Mouse (Mus musculus) frontal cortex, adult (tissue): ENCODE results near the gene Zbtb4.

ENCODE experiments used
- ATAC-seq: cut with Nextera tagmentation; 2 replicates; pipeline ENCODE4 v1.9.2; 2017; ENCODE audit warnings: mild to moderate bottlenecking, moderate library complexity, mixed read lengths; ENCODE audit not compliant: low TSS enrichment

Zbtb4 gene

DNA sequence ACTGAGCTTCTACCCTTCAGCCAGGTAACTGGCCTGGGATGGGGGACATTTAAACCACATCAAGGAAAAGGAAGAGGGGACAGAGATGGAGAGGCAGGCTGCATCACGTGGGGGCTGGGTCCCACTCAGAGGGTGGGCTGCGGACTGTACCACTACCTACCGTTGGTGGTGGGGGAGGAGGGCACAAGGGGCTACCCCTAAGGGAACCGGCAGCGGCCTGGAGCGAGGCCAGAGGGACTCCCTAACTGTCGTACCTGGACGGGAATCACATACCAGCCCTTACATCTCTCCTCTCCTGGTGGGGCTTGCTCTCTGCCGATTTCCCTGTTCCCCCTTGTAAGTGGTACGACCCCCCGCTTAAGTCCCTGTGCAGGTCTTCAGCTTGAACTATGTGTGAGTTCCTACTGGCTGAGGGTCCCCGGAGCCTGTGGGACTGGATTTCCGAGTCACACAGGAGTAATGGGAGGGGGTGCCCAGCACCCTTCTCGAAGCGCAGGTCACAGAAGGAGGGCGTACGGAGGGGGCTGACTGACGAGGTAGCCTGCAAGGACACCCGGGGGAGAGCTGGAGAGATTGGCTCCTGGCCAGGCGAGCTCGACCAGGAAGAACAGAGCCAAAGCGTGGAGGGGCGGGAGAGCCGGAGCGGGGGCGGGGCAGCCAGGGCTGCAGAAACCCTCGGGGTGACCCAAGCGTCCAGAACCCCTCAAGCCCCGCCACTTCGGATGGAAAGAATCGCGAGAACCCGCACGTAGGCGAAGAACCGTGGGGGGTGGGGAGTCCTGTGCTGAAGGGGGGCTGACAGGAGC is 34.9 kb downstream of the Zbtb4 start:
- no peak for ATAC-seq

GRCm38 (mm10) chr11:69801379-69801977 is 35.8 kb downstream of the Zbtb4 start, which contains the start of gene Fgf11:
TSS of gene Fgf11 (minus strand) at chr11:69801857.
- no peak for ATAC-seq

- ATAC-seq: peak; percentile 31; the same call in 1 of the 2 replicates
Measured at GRCm38 (mm10) chr11:69802648-69803105, 37.0 kb downstream of the Zbtb4 start.

DNA sequence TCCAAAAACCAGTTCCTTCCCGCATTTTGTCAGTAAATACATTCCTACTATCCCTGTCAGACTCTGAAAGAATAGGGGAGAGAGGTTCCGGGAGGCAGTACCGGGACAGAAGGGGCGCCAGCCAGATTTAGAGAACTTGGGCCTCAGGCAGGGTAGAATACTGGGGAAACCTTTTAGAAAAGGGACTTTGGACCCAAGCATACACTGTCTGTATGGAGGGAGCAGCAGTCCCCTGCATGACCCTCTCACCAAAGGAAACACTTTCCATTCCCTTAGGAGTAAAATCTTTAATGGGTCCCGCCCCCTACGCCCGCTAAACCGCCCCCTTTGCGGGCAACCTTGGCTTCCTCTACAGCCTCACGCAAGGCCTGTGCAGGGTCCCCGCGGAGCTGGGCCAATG is 37.6 kb downstream of the Zbtb4 start:
- ATAC-seq: no peak

DNA sequence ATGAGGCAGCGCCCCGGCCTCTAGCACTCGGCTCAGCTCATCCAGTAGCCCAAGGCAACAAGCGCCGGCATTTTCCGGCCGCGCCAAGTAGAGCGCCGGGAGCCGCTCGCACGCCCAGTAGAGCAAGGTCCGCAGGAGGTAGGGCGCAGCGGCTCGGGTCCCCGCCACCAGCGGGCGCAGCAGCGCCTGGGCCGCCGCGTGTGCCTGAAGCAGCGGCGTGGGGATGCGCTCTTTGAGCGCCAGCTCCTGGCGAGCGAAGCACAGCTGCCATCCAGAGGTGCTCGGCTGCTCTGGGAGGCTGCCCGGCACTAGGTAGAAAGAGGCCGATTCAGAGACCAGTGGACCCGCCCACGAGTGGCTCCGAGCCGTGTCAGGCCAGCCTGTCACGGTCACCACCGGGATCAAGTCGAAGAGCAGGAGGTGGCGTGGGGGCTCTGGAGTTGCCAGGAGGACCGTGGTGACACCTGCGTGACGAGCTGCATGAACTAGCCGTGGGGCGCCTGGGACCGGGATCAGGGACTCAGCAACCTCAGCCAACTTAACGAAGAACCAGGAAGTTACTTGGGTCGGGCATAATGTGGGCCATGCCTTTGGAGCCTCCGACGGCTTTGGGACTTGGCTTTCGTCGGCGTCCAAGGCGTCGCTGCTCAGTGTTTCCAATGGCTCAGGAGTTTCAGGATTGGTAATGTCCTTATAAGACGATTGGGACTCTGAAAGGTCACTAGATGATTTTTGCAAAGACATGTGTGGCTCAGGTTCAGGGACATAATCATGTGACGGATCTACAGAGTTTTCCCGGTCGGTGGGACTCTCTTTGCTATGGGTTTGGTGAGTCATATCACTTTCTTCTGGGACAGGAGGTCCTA is 38.3 kb downstream of the Zbtb4 start:
- peak; percentile 75; the same call in 1 of the 2 replicates for ATAC-seq

DNA sequence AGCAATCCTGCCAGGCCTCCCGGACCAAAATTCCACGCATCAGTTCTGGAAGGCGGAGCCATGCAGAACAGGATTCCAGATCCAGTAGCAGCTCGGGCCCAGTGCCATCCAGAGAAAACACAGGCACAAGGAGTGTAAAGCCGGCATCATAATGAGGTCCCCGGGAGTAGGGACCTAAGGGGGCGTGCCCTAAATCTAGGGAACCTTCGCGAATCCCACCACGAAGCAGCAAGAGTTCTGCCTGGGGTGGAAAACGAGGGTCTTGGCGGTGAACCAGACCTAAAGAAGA is 38.9 kb downstream of the Zbtb4 start:
- no peak for ATAC-seq

DNA sequence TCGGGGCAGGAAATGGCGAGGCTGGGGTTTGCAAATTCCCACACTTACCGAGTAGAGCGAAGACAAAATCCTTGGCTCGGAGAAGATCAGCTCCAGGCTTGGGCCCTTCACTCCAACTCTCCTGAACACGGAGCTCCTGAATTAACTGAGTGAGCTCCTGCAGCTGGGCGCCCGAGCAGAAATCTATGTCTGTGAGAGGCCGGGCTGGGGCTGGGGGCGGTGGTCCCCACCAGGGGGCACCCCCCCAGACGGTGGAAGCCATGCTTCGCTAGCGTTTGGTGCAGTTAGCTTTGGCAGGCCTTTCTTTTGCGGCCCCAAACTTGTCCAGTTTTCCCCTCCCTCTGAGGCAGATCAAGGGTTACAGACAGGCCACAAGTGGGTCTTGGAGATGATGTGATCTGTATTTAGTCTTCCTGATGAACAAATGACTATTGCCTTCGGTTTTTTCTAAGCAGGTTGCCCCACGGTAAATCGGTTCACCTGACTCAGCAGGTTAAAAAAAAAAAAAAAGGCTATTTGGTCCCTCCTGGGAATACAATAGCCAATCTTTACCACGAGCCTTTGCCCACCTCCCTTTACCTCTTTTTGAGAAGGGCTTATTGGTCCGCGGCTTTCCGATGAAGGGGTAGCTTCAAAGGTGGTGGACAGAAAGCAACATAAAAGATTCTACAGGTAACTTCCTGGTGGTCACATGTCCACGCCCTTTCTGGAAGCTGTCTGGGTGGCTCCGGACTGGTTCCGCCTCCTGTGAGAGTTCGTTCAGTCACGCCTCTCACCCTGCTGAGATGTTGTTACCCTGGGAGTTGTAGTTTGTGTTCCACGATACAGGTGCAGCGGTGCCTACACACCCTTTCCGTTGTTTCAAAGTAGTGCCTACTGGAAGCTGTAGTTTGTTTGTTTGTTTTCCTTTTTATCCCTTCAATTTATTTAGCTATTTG is 39.5 kb downstream of the Zbtb4 start, which contains the start of gene Tmem102:
Gene Tmem102, minus strand, starts transcription at position 653 of the 938 bp plus-strand sequence.
- no peak for ATAC-seq

- ATAC-seq: no peak
Measured at GRCm38 (mm10) chr11:69806378-69806777, 40.7 kb downstream of the Zbtb4 start.

DNA sequence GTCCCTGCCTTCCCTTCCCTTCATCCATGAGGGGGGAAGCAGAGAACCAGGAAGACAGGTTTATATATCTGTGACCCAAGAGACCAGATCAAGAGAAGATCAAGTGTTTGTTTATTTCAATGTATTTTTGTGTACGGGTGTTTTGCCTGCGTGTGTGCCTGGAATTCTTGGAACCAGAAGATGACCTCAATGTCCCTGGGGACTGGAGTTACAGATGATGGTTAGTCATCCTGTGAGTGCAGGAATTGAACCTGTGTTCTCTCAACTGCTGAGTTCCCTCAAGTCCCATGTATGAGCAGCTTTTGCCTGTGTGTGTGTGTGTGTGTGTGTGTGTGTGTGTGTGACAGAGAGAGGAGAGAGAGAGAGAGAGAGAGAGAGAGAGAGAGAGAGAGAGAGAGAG is 41.9 kb downstream of the Zbtb4 start:
- no peak for ATAC-seq

- ATAC-seq: no peak
Measured at GRCm38 (mm10) chr11:69810280-69810679, 44.6 kb downstream of the Zbtb4 start.

DNA sequence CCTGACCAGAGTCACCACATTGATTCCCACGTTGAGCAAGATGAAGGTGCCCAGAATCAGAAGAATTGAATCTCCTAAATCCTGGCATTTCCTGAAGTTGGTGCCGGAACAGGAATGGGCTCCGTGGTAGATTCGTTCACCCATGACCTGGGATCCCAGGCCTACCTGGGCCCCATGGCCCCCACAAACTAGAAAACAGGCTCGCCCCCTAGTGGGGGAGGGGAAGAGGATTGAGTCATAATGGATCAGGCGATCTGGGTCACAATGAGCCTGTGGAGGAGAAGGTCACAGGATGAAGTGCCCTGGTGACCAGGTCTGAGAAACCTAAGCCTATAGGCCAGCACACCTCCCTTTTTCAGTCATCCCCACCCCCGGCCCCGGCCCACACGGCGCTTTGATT is 49.4 kb downstream of the Zbtb4 start, which contains the start of gene Gm39566:
Gene Gm39566, minus strand, starts transcription at position 144 of the 400 bp plus-strand sequence.
- no peak for ATAC-seq

GRCm38 (mm10) chr11:69816520-69816919 is 50.8 kb downstream of the Zbtb4 start:
- ATAC-seq: no peak

GRCm38 (mm10) chr11:69818365-69818764 is 52.7 kb downstream of the Zbtb4 start, which contains the start of gene Spem2:
TSS of gene Spem2 (minus strand) at chr11:69818465.
- no peak for ATAC-seq

DNA sequence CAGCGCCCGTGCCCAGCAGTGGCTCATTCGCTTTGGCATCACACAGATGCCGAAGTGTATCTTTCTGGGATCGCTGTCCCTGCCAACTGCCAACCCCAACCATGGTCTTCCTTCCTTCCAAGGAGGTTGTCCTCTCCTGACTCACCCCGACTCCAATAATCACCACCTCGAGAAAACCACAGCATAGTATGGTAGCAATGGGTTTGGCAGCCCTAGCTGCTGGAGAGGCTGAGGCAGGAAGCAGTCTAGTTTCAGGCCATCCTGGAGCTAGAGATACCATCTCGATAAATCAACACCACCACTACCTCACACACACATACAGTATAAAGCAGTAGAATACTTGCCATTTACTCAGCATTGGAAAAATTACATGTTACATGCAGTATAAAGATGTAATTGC is 53.2 kb downstream of the Zbtb4 start:
- ATAC-seq: no peak

DNA sequence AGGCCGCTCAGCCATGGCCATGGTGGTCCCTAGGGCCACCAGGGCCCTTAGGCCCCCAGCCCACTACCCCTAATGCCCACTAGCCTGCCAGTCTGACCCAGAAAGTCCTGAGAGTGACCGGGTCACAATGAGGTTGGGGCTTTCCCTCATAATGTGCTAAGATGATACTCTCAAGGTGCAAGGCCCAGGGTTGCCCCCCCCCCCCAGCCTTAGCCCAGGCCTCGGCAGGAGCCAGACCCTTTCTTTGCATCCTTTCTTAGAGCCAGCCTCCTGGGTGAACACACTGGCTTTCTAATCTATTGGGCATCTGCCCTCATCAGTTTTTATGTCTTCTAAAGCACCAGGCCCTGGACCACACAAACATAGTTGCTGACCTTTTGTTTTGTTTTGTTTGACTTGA is 56.4 kb downstream of the Zbtb4 start, which contains the start of gene Spem1:
Gene Spem1, minus strand, starts transcription at position 101 of the 400 bp plus-strand sequence.
- ATAC-seq: no peak

- ATAC-seq: no peak
Measured at GRCm38 (mm10) chr11:69823456-69823855, 57.7 kb downstream of the Zbtb4 start.

GRCm38 (mm10) chr11:69828832-69829231 is 63.1 kb downstream of the Zbtb4 start:
- no peak for ATAC-seq

DNA sequence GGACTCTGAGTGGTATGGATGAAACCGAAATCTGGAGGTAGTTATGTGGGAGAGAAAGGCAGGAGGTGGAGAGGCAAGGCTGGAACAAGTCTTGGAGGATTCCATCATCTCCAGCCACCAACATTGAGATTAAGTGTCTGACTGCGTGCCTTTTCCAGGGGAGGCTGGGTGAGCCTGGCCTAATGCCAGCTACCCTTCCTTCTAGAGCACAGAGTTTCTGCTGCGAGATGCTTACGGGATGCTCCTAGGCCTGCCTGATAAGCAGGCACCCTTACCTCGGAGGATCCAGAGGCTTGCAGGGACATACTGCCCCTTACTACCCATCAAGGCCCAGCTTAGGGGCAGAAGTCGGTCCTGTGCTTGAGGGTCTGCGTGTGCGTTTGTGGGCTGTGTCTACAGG is 67.8 kb downstream of the Zbtb4 start:
- ATAC-seq: no peak
